Mouse (Mus musculus) ES-E14 (cell line): Measurements from ENCODE around the gene Aldh2.

ENCODE experiments used
- CHD2 ChIP-seq: IDR thresholded peaks from 2 replicates; pipeline ENCODE4 v1.6.1; 2014; ENCODE audit warnings: mild to moderate bottlenecking, low read depth, low read length, inconsistent platforms
- HCFC1 ChIP-seq: IDR thresholded peaks from 2 replicates; pipeline ENCODE4 v1.6.1; 2012; ENCODE audit warnings: low read length, inconsistent platforms, borderline replicate concordance; ENCODE audit not compliant: insufficient read depth
- MAFK ChIP-seq: IDR thresholded peaks from 2 replicates; pipeline ENCODE4 v1.6.1; 2014; ENCODE audit warnings: mild to moderate bottlenecking, low read depth, low read length, inconsistent platforms; ENCODE audit not compliant: insufficient read depth
- ZC3H11A ChIP-seq: IDR thresholded peaks from 2 replicates; pipeline ENCODE4 v1.6.1; 2012; ENCODE audit warnings: low read depth, mild to moderate bottlenecking, inconsistent platforms, low read length, borderline replicate concordance
- ZNF384 ChIP-seq: IDR thresholded peaks from 2 replicates; pipeline ENCODE4 v1.6.1; 2012; ENCODE audit warnings: low read depth, low read length, inconsistent platforms

DNA sequence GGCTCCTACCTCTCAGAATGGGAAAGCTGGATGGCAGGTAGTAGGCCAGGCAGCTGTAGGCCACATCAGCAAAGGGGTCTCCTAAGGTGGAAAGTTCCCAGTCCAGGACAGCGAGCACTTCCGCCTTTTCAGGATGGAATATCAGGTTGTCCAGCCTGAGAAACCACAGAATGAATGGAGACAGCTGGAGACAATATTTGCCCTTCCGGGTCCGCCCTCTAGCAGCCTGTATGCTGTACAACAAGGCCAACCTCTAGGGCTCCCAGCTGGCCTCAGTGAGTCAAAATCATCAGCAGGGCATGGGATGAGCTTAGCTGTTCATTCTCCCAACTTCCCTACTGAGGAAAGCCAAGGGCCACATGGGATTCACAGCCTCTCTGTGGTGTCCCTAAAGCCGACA lies 41.0 kb upstream of the Aldh2 start:
- TF ChIP-seq MAFK (no peak), ZNF384 (no peak), CHD2 (no peak), ZC3H11A (no peak), HCFC1 (no peak)
